Mouse (Mus musculus) liver, embryonic 14.5 days (tissue): Measurements from ENCODE around the gene Lrrc3b.

Source experiments
- CTCF ChIP-seq: IDR thresholded peaks from 2 replicates; pipeline ENCODE4 v1.5.1; 2016; ENCODE audit warnings: antibody characterized with exemption, low read depth, control low read depth
- EP300 ChIP-seq: IDR thresholded peaks from 2 replicates; pipeline ENCODE4 v1.6.1; 2016; ENCODE audit warnings: antibody characterized with exemption, low read depth

GRCm38 (mm10) chr14:15477668-15478067 lies 38.9 kb upstream of the Lrrc3b start:
- TF ChIP-seq EP300 = no peak
- no peak for TF ChIP-seq CTCF
